Mouse (Mus musculus): ENCODE results near the gene Mia2.

DNA sequence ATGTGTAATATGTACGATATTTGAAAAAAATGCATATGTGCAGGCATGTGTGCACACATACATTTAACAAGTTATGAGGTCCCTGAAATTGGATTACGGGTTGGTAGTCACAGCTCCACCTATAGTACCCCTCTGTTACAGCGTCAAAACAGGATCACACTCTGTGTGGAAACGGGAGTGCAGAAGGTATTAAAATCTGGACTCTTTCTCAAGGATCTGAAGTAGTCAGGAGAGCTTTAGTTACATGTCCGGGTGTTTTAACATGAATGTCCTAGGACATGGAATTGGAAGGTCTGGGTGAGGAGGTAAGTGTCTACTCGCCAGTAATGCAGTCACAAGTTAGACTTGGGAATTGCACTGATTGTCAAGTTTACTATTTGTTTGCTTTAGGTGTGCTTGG lies 34.0 kb downstream of the Mia2 start:
- TF ChIP-seq POLR2A (IDR thresholded peaks at IDR 0.05; ENCODE audit: low read depth, low read length): peak; percentile 66
- no peak for TF ChIP-seq CTCF (IDR thresholded peaks at IDR 0.05; ENCODE audit: borderline replicate concordance, insufficient read depth, low read length)
